Mouse (Mus musculus) thymus, postnatal 25 days (tissue): ENCODE measurements around the gene Tyrobp.
A peak's percentile ranks its signal among the peaks of the same experiment; 100 is the strongest.

Source experiments
- DNase-seq: peaks from one replicate; pipeline ENCODE4 v3.0.0; 2022

Tyrobp gene

GRCm38 (mm10) chr7:30429327-30429726 is 15.8 kb downstream of the Tyrobp start:
- no peak for DNase-seq

GRCm38 (mm10) chr7:30430191-30430590 is 16.6 kb downstream of the Tyrobp start:
- no peak for DNase-seq

- peak; percentile 78 for DNase-seq
These were observed 18.2 kb downstream of the Tyrobp start for GRCm38 (mm10) chr7:30431793-30432192.

- no peak for DNase-seq
These were observed 20.7 kb downstream of the Tyrobp start for GRCm38 (mm10) chr7:30434238-30434637.

- no peak for DNase-seq
These were observed 21.1 kb downstream of the Tyrobp start for GRCm38 (mm10) chr7:30434701-30435100.

GRCm38 (mm10) chr7:30435156-30435555 is 21.6 kb downstream of the Tyrobp start:
- no peak for DNase-seq

- DNase-seq = no peak
These were observed 23.3 kb downstream of the Tyrobp start for GRCm38 (mm10) chr7:30436879-30437278.

- no peak for DNase-seq
These were observed 26.2 kb downstream of the Tyrobp start for GRCm38 (mm10) chr7:30439734-30440133.

- peak; percentile 57 for DNase-seq
These were observed 27.1 kb downstream of the Tyrobp start for GRCm38 (mm10) chr7:30440697-30441096.

- no peak for DNase-seq
These were observed 30.1 kb downstream of the Tyrobp start for GRCm38 (mm10) chr7:30443696-30444095.

- DNase-seq = no peak
These were observed 30.8 kb downstream of the Tyrobp start for GRCm38 (mm10) chr7:30444154-30444970.

GRCm38 (mm10) chr7:30444971-30445751 is 31.6 kb downstream of the Tyrobp start, which contains the start of gene Aplp1:
Gene Aplp1 (minus strand): TSS chr7:30445535.
- peak; percentile 51 for DNase-seq

GRCm38 (mm10) chr7:30450241-30450640 is 36.7 kb downstream of the Tyrobp start:
- no peak for DNase-seq

GRCm38 (mm10) chr7:30453327-30453726 is 39.8 kb downstream of the Tyrobp start:
- no peak for DNase-seq

- DNase-seq = peak; percentile 48
These were observed 40.2 kb downstream of the Tyrobp start for GRCm38 (mm10) chr7:30453766-30454165.

- DNase-seq = no peak
These were observed 40.7 kb downstream of the Tyrobp start for GRCm38 (mm10) chr7:30454259-30454658.

GRCm38 (mm10) chr7:30456487-30456886 is 42.9 kb downstream of the Tyrobp start:
- DNase-seq = no peak

- no peak for DNase-seq
These were observed 43.5 kb downstream of the Tyrobp start for GRCm38 (mm10) chr7:30456911-30457628.

GRCm38 (mm10) chr7:30457629-30458330 is 44.2 kb downstream of the Tyrobp start, which contains the start of the genes Kirrel2 and Nphs1:
Gene Kirrel2 (minus strand): TSS chr7:30457690.
Gene Nphs1 (plus strand): TSS chr7:30458315.
- no peak for DNase-seq

GRCm38 (mm10) chr7:30459484-30459883 is 45.9 kb downstream of the Tyrobp start:
- no peak for DNase-seq

- no peak for DNase-seq
These were observed 50.0 kb downstream of the Tyrobp start for GRCm38 (mm10) chr7:30463568-30463967.

- DNase-seq = no peak
These were observed 50.4 kb downstream of the Tyrobp start for GRCm38 (mm10) chr7:30463996-30464395.
